ENCODE assay signal across 9 mouse cellular contexts in genomic region chr4:34231270-34231669, GRCm38 (mm10).
DNase-seq lines count a peak whose midpoint lies in the region; ATAC-seq lines count a peak whose summit lies in the region.
"Had no signal": no experiment of that assay in that cellular context is flagged by ENCODE, and none has a peak within 500 bp of the region (broad histone marks: within the 10 kb centered on the region; RNA-seq: fewer than 3 reads in every experiment).

No protein-coding gene starts in this region.

- DNase-seq in CD8-positive naive resting alpha-beta T cell, adult 2 months (ENCODE audit: low read depth in 2 of 2, low spot score in 2 of 2), result peak; percentile 32 to 51
- DNase-seq in adrenal gland, adult 2 months, result peak; percentile 79
- DNase-seq in embryo, embryonic 11 days, result peak; percentile 81
- DNase-seq in gastrocnemius, postnatal 36 days, result peak; percentile 21 to 29
- peak; percentile 14 for DNase-seq in testis, postnatal 14 days (ENCODE audit: low spot score)

- no peak overlapping the region for H3K27ac ChIP-seq in kidney, embryonic 15.5 days
- no peak overlapping the region for H3K27ac ChIP-seq in limb, embryonic 13.5 days
- no peak overlapping the region for H3K27ac ChIP-seq in neural tube, embryonic 13.5 days (replicated peaks)
- H3K27ac ChIP-seq: heart, embryonic 15.5 days had no signal

- H3K27me3 ChIP-seq in kidney, embryonic 15.5 days, result no peaks in the 10 kb centered on the region
- H3K27me3 ChIP-seq in limb, embryonic 13.5 days, result no peaks in the 10 kb centered on the region
- H3K27me3 ChIP-seq in neural tube, embryonic 13.5 days, result no peaks in the 10 kb centered on the region
- H3K27me3 ChIP-seq: heart, embryonic 15.5 days had no signal

- H3K9ac ChIP-seq in kidney, embryonic 15.5 days, result no peak overlapping the region
- H3K9ac ChIP-seq in limb, embryonic 13.5 days, result no peak overlapping the region
- H3K9ac ChIP-seq in neural tube, embryonic 13.5 days, result no peak overlapping the region
- H3K9ac ChIP-seq: heart, embryonic 15.5 days had no signal

- no peaks in the 10 kb centered on the region for H3K36me3 ChIP-seq in kidney, embryonic 15.5 days
- H3K36me3 ChIP-seq in limb, embryonic 13.5 days, result no peaks in the 10 kb centered on the region
- H3K36me3 ChIP-seq in neural tube, embryonic 13.5 days, result no peaks in the 10 kb centered on the region
- H3K36me3 ChIP-seq: heart, embryonic 15.5 days had no signal

- peaks cover 5% of the 10 kb centered on the region; the same call in 1 of the 2 replicates for H3K4me1 ChIP-seq in kidney, embryonic 15.5 days
- peaks cover 6% of the 10 kb centered on the region for H3K4me1 ChIP-seq in limb, embryonic 13.5 days
- peaks cover 17% of the 10 kb centered on the region for H3K4me1 ChIP-seq in neural tube, embryonic 13.5 days (replicated peaks)
- H3K4me1 ChIP-seq: heart, embryonic 15.5 days had no signal

- ATAC-seq in kidney, embryonic 15.5 days (replicated peaks; ENCODE audit: low FRiP score), result peak; percentile 62; the same call in 1 of the 2 replicates
- ATAC-seq in limb, embryonic 13.5 days (ENCODE audit: low FRiP score, low read depth), result peak; percentile 71; the same call in 1 of the 2 replicates
- ATAC-seq in neural tube, embryonic 13.5 days (ENCODE audit: low read depth), result peak; percentile 84

- H3K9me3 ChIP-seq in kidney, embryonic 15.5 days (replicated peaks), result no peaks in the 10 kb centered on the region
- no peaks in the 10 kb centered on the region for H3K9me3 ChIP-seq in limb, embryonic 13.5 days
- H3K9me3 ChIP-seq in neural tube, embryonic 13.5 days, result no peaks in the 10 kb centered on the region
- H3K9me3 ChIP-seq: heart, embryonic 15.5 days had no signal

- WGBS in kidney, embryonic 15.5 days, result 17% methylated on average over 3 of the region's 3 CpGs
- WGBS in limb, embryonic 13.5 days, result 12% methylated on average over 3 of the region's 3 CpGs
- WGBS in neural tube, embryonic 13.5 days, result 19% methylated on average over 3 of the region's 3 CpGs

- no peak overlapping the region for H3K4me2 ChIP-seq in kidney, embryonic 15.5 days
- no peak overlapping the region for H3K4me2 ChIP-seq in limb, embryonic 13.5 days (replicated peaks)
- no peak overlapping the region for H3K4me2 ChIP-seq in neural tube, embryonic 13.5 days
- H3K4me2 ChIP-seq: heart, embryonic 15.5 days had no signal

- intact Hi-C loops in gastrocnemius, postnatal 36 days (cut with DNase I), result loop anchor here (5.0 kb wide), 1 partner anchor 834 kb away; no protein-coding TSS in a partner anchor

- H3K4me3 ChIP-seq in kidney, embryonic 15.5 days (replicated peaks), result no peak overlapping the region
- no peak overlapping the region for H3K4me3 ChIP-seq in limb, embryonic 13.5 days
- no peak overlapping the region for H3K4me3 ChIP-seq in neural tube, embryonic 13.5 days
- H3K4me3 ChIP-seq: heart, embryonic 15.5 days had no signal

Comparison
In these comparisons a context has a peak if more than half of its experiments do, and no peak if none do; other contexts are left out.
1. DNase-seq: peak in every context shown above with its lines; median percentile 81 in embryo, embryonic 11 days; 79 in adrenal gland, adult 2 months; 42 in CD8-positive naive resting alpha-beta T cell, adult 2 months; 25 in gastrocnemius, postnatal 36 days; 14 in testis, postnatal 14 days.